Mouse (Mus musculus): ENCODE results near the gene Gm20379. TPM values are rescaled to one million over a fixed set of nuclear protein-coding genes. Genes with fewer than 3 reads are reported as not detected.

The Gm20379 gene
- polyA plus RNA-seq, 1 experiment from 2014 or later: 1.2 TPM

DNA sequence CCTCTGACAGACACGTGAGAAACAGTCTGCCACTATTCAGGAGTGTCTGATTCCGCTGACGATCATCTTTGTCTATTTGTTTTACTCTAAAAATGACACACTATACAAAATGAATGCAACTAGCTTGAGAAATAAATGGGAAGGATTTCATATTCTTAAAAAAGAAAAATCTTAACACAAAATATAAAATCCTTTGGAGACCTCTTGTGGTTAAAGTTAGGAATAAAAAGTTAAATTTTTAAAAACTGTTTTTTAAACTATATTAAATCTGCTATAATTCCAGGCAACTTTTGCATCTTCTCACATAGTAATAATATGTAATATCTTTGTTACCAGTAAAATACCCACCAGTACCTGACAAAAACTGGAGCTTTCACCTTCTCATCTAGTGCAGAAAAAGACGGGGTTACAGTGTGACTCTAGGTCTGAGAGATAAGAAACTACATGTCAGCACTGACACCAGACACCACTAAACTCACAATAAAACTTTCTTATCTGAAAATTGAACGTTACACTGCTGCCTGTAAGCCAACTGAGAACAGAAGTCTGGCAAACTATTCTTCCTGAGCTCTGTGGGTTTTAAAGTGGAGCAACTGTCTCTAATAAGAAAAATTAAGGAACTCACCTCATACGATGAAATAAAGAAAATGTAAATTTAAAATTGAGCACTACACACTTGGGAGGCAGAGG lies 32.1 kb downstream of the Gm20379 start:
- Histone ChIP-seq H3K4me3 (replicated peaks) (no peak overlapping the region), H3K9me3 (replicated peaks) (no peaks in the 10 kb centered on the region), H3K9ac (replicated peaks) (no peak overlapping the region), H3K36me3 (peaks cover 12% of the 10 kb centered on the region), H3K4me1 (no peaks in the 10 kb centered on the region), H3K27me3 (replicated peaks) (no peaks in the 10 kb centered on the region), H3K4me2 (no peak overlapping the region), H3K27ac (replicated peaks) (no peak overlapping the region)
- ATAC-seq (ENCODE audit: low FRiP score): no peak
- 84% methylated on average over 6 of the region's 6 CpGs for WGBS

DNA sequence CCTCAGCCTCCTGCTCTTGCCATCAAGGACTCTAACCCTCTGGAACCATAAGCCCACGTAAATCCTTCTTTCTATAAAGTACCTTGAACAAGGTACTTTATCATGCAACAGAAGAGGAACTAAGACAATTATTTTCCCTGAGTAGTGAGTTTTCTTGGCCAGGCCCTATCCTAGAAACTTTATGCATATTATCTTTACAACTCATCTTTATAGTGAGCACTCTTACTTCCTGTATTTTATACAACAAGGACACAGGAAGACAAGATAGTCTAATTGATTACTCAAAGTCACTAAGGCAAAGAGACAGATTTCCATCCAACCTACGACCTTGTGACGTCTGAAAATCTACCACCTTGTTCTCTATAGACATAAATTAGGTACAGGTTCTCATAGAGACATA lies 34.0 kb downstream of the Gm20379 start:
- WGBS: 92% methylated on average over 3 of the region's 3 CpGs
- no peak overlapping the region for H3K9ac ChIP-seq (replicated peaks)
- H3K9me3 ChIP-seq (replicated peaks): no peaks in the 10 kb centered on the region
- no peak overlapping the region for H3K27ac ChIP-seq (replicated peaks)
- H3K36me3 ChIP-seq: peaks cover 21% of the 10 kb centered on the region
- H3K4me2 ChIP-seq: no peak overlapping the region
- no peak for ATAC-seq (ENCODE audit: low FRiP score)
- H3K4me3 ChIP-seq (replicated peaks): no peak overlapping the region
- H3K27me3 ChIP-seq (replicated peaks): no peaks in the 10 kb centered on the region
- 0 out of 2 replicates have a peak, but pooled peaks cover 2% of the 10 kb centered on the region for H3K4me1 ChIP-seq

DNA sequence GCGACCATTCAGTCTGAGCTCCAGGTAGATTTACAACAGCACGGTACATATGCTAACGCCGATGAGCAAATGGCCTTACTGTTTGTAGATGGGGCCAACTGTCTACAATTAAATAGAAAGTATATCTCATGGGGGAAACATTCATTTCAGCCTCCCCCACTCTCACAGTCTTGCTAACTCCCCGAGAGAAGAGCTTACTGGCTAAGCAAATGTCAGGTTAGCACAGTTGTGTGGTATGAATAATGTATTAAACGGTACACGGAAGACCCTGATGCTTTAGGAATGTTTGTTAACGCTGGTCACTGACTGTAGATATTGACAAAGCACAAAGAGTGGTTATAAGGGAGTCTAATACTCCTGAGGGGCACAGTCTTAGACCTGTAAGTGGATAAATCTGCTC lies 38.3 kb downstream of the Gm20379 start:
- Histone ChIP-seq H3K27me3 (replicated peaks) (no peaks in the 10 kb centered on the region), H3K9ac (replicated peaks) (no peak overlapping the region), H3K27ac (replicated peaks) (no peak overlapping the region), H3K4me3 (replicated peaks) (no peak overlapping the region), H3K9me3 (replicated peaks) (no peaks in the 10 kb centered on the region), H3K36me3 (peaks cover 36% of the 10 kb centered on the region), H3K4me2 (no peak overlapping the region), H3K4me1 (0 out of 2 replicates have a peak, but pooled peaks cover 2% of the 10 kb centered on the region)
- WGBS: 75% methylated on average over 8 of the region's 8 CpGs
- no peak for ATAC-seq (ENCODE audit: low FRiP score)

DNA sequence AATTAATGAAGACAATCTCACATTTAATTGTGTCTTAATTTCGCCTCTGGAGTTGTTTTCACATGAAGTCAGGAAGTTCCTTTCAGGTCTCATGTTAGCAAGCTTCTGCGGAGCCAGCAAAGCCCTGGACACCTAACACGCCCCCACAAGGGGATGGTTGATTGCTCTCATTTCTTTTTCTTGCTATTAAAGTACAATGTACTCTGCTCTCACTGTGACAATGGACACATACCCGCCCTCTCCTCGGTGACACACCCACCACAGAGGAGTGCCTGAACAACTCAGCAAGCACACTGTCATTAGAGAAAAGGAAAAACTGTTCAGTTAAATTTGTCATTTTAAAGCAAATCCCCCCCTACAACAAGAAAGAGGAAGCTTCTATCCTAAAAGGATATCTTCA lies 40.6 kb downstream of the Gm20379 start:
- no peak for ATAC-seq (ENCODE audit: low FRiP score)

DNA sequence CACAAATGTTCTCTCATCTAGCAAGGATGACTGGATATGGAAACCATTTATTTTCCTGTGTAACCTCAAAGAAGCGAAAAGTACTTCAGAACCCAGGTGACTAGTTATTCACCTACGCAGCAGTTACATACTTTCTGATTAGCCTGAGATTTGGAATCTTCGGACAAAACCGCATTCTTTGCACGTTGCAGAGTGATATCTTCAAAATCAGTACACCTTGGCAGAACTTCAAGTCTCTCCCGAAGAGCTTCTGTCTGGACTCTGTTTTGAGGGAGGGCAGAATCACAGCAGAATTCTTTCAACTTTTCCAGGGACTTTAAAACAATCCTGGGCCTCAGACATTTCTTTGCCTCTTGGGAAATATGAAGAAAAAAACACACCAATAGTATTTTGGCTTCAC lies 45.3 kb downstream of the Gm20379 start:
- peaks cover 28% of the 10 kb centered on the region for H3K36me3 ChIP-seq
- WGBS: 94% methylated on average over 6 of the region's 6 CpGs
- ATAC-seq (ENCODE audit: low FRiP score): no peak
- H3K9ac ChIP-seq (replicated peaks): no peak overlapping the region
- H3K4me2 ChIP-seq: no peak overlapping the region
- peaks cover 19% of the 10 kb centered on the region for H3K4me1 ChIP-seq
- no peak overlapping the region for H3K27ac ChIP-seq (replicated peaks)
- H3K27me3 ChIP-seq (replicated peaks): no peaks in the 10 kb centered on the region
- no peak overlapping the region for H3K4me3 ChIP-seq (replicated peaks)
- no peaks in the 10 kb centered on the region for H3K9me3 ChIP-seq (replicated peaks)

More for the DNA sequence above, 40.6 kb downstream of the Gm20379 start:
- H3K4me3 ChIP-seq (replicated peaks): no peak overlapping the region
- no peak overlapping the region for H3K9ac ChIP-seq (replicated peaks)
- H3K4me1 ChIP-seq: 0 out of 2 replicates have a peak, but pooled peaks cover 2% of the 10 kb centered on the region
- H3K27ac ChIP-seq (replicated peaks): no peak overlapping the region
- no peak overlapping the region for H3K4me2 ChIP-seq
- H3K9me3 ChIP-seq (replicated peaks): no peaks in the 10 kb centered on the region
- 54% methylated on average over 5 of the region's 5 CpGs for WGBS
- H3K27me3 ChIP-seq (replicated peaks): no peaks in the 10 kb centered on the region
- H3K36me3 ChIP-seq: peaks cover 43% of the 10 kb centered on the region

DNA sequence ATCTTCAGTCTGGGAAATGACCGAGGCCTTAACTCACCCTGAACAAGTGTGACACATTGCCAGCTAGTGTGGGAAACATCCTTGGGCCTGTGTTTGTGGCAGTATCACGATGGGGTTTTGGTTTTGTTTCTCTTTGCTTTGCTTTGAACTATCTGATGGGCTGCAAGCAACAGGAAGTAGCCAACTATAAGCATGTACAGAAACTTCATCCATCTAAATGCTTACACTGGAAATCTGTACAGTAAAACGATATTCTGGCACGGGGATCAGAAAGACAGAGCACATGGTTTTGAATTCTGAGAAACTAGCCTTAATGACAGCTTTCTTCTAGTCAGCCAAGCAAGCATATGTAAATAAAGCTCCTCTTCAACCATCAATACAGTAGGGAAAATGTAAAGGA lies 48.2 kb downstream of the Gm20379 start:
- Histone ChIP-seq H3K9ac (replicated peaks) (peak overlapping the region; percentile 65), H3K4me1 (peaks cover 21% of the 10 kb centered on the region), H3K36me3 (peaks cover 15% of the 10 kb centered on the region; the same call in 1 of the 2 replicates), H3K27me3 (replicated peaks) (no peaks in the 10 kb centered on the region), H3K9me3 (replicated peaks) (no peaks in the 10 kb centered on the region), H3K4me3 (replicated peaks) (peak overlapping the region; percentile 63), H3K4me2 (peak overlapping the region; percentile 100), H3K27ac (replicated peaks) (peak overlapping the region; percentile 93)
- no peak for ATAC-seq (ENCODE audit: low FRiP score)
- WGBS: 12% methylated on average over 4 of the region's 4 CpGs

DNA sequence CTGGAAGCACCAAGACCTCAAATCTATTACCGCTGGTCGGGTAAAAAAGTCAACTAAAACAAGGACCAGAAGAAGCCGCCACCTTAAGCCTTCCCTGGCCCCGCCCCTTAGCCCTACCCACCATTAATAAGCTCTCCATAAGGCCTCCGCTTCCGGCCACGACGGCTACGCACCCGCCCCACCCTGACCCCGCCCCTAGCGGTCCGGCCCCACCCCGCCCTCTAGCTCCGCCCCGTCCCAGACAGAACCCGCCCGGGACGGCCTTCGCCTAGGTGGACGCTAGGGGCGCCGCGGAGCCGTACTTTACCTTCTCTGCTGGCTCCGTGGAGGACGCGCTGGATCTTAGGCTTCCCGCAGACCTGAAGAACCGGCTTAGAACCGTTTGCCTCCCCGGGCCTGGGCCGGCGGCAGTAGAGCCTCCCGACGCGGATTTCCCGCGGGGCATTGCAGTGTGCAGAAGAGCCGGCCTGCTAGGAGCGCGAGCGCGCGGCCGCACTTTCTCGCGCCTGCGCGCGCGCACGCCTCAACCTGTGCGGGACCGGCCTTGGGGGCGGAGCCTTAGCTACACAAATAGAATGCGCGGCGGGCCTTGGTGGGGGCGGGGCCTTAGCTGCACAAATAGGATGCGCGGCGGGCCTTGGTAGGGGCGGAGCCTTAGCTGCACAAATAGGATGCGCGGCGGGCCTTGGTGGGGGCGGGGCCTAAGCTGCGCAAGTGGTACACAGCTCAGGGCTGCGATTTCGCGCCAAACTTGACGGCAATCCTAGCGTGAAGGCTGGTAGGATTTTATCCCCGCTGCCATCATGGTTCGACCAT lies 48.9 kb downstream of the Gm20379 start, which contains the start of the genes Dhfr and Msh3:
Dhfr (plus strand) TSS at position 271 of the 816 bp plus-strand sequence.
Msh3 (minus strand) TSS at position 548 of the 816 bp plus-strand sequence.
- H3K27me3 ChIP-seq (replicated peaks): no peaks in the 10 kb centered on the region
- H3K4me1 ChIP-seq: peaks cover 21% of the 10 kb centered on the region

DNA sequence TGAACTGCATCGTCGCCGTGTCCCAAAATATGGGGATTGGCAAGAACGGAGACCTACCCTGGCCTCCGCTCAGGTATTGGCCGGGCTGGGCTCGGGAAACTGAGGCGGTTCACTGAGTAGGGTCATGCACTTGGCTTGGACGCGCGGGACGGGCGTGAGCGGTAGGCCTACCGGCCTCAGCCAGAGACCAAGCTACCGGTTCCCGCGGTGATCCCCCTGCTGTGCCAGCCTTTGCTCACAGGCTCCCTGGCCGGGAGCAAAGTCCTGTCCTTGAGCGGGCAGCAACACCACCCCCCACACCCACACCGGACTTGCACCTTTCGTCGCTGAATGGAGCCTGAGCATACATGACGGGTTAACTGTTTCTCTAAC lies 49.5 kb downstream of the Gm20379 start:
- Histone ChIP-seq H3K36me3 (peaks cover 14% of the 10 kb centered on the region; the same call in 1 of the 2 replicates), H3K9me3 (replicated peaks) (no peaks in the 10 kb centered on the region), H3K4me1 (peaks cover 21% of the 10 kb centered on the region), H3K27me3 (replicated peaks) (no peaks in the 10 kb centered on the region), H3K4me2 (peak overlapping the region; percentile 100), H3K27ac (replicated peaks) (peak overlapping the region; percentile 93), H3K4me3 (replicated peaks) (peak overlapping the region; percentile 63), H3K9ac (replicated peaks) (peak overlapping the region; percentile 65)
- ATAC-seq (ENCODE audit: low FRiP score): peak; percentile 35
- under 1% methylated on average over 24 of the region's 24 CpGs for WGBS

More for the DNA sequence above, 48.9 kb downstream of the Gm20379 start, which contains the start of the genes Dhfr and Msh3:
- peaks cover 14% of the 10 kb centered on the region; the same call in 1 of the 2 replicates for H3K36me3 ChIP-seq
- H3K9ac ChIP-seq (replicated peaks): peak within 1 kb of the TSS; percentile 65
- peak; percentile 98 for ATAC-seq (ENCODE audit: low FRiP score)
- peak within 1 kb of the TSS; percentile 63 for H3K4me3 ChIP-seq (replicated peaks)
- peak within 1 kb of the TSS; percentile 100 for H3K4me2 ChIP-seq
- peak within 1 kb of the TSS; percentile 93 for H3K27ac ChIP-seq (replicated peaks)
- WGBS: under 1% methylated on average over 75 of the region's 76 CpGs
- no peaks in the 10 kb centered on the region for H3K9me3 ChIP-seq (replicated peaks)

DNA sequence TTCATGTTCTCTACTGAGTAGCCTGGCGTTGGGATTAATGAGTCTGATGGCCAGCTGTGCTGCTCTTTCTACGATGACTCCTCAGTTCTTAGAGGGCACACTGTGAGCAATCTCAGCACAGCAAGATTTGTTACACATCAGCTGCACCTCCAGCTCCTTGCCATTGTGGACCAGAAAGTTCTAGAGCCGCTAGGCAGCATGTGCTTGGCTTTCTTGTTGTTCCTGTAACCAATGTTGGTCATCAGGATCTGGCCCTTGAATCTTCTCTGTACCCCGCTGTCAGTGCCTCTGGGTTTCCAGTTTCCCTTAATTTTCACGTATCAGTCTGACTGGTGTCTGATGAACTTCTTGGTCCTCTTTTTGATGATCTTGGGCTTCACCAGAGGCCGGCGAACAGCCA lies 50.6 kb downstream of the Gm20379 start:
- Histone ChIP-seq H3K9me3 (replicated peaks) (no peaks in the 10 kb centered on the region), H3K4me2 (peak overlapping the region; percentile 100), H3K36me3 (0 out of 2 replicates have a peak, but pooled peaks cover 5% of the 10 kb centered on the region), H3K4me3 (replicated peaks) (no peak overlapping the region), H3K4me1 (peaks cover 21% of the 10 kb centered on the region), H3K27me3 (replicated peaks) (no peaks in the 10 kb centered on the region), H3K27ac (replicated peaks) (no peak overlapping the region), H3K9ac (replicated peaks) (0 out of 2 replicates have a peak overlapping the region, but pooled peaks have one; percentile 65)
- no peak for ATAC-seq (ENCODE audit: low FRiP score)
- 67% methylated on average over 7 of the region's 7 CpGs for WGBS
